Mouse (Mus musculus): ENCODE data around the gene Hspa12a. TPM values are rescaled to one million over a fixed set of nuclear protein-coding genes. Genes with fewer than 3 reads are reported as not detected.

Gene Hspa12a
- total RNA-seq, 2 experiments from 2014 or later = not detected

DNA sequence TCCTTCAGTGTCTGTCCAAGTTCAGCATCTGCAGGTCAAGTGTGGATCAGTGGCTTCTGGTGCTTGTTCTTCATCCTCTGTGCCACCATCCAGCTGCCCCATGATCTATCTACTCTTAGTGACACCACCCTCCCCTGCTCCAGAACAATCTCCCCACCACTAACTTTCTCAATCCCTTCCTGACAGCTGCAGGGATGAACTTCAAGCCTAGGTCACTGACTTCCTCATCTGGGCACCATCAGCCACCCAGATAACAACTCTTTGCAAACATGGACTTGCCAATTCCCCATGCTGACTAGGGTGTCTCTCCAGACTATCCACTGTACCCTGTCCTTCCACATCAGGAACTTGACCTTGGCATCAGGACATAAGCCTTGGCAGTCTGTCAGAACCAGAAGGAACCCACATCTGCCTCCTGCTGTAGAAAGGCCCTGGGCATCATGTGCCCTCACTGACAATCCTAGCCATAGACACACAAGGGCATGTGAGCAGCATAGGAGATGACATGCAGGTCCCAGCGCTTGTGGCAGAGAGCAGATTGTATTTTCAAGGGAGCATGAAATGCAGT lies 79.4 kb downstream of the Hspa12a start:
- ATAC-seq (replicated peaks; ENCODE audit: low FRiP score, poor library complexity, severe bottlenecking) = no peak

GRCm38 (mm10) chr19:58861174-58861760 lies 82.2 kb downstream of the Hspa12a start:
- ATAC-seq (replicated peaks; ENCODE audit: low FRiP score, poor library complexity, severe bottlenecking) = no peak

DNA sequence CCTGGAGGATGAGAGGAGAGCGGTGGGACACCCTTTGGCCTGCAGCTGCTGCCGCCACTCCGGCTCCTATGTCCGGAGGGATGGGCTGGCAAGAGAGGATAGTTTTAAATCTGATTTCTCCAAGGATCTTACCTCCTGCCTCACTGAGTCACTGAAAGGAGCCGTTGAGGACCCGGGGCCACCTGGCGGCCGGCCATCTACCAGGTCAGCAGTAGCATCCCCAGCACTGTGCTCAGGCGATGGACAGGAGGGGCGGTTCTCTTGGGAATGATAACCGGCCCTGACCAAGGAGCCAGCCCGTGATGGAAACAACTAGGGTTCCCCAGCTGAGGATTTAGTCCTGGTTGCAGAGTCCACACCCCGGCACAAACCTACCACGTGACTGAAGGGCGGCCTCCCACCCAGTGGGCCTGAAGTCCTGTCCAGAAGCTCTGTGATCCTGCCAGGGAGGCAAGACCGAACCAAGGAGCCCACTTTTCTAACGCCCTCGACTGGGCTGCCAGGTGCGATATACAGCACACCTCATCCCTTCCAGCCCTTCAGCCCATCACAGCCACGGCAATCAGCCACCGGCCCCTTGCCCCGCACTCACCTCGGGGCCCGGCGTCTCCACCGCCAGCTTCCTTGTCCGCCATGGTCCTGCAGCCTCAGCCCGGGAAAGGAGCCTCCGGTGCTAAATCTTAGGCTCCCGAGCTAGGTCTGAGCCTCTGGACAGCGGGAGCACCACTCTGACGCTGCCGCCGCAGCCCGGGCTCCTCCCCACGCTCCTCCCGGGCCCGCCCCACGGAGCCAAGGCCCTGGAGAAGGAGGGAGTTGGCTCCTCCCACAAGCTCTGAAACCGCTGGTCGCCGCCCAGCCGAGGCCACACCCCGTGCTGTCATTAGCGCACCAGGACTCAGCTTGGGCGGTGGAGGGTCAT lies 82.9 kb downstream of the Hspa12a start:
- no peak for ATAC-seq (replicated peaks; ENCODE audit: low FRiP score, poor library complexity, severe bottlenecking)

- no peak for ATAC-seq (replicated peaks; ENCODE audit: low FRiP score, poor library complexity, severe bottlenecking)
Measured at GRCm38 (mm10) chr19:58859831-58860254, 83.6 kb downstream of the Hspa12a start.

DNA sequence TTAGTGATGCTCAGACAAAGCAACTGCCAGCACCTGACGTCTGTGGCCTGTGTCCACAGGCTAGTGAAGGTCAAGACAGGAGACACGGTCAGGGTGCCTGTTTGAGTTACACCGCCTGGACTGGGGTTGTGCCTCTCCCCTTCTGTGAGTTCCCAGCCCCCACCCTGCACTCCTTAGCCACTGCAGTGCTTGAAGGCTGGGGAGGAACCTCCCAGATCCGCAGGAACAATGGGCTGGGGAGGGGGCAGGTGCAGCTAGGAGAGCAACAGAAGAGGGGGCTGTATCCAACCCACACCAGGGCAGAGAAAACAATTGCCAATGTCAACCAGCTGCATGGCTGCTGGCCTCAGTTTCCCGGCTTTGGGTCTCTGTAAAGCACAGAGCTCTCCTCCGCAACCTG lies 84.1 kb downstream of the Hspa12a start:
- ATAC-seq (replicated peaks; ENCODE audit: low FRiP score, poor library complexity, severe bottlenecking) = no peak

DNA sequence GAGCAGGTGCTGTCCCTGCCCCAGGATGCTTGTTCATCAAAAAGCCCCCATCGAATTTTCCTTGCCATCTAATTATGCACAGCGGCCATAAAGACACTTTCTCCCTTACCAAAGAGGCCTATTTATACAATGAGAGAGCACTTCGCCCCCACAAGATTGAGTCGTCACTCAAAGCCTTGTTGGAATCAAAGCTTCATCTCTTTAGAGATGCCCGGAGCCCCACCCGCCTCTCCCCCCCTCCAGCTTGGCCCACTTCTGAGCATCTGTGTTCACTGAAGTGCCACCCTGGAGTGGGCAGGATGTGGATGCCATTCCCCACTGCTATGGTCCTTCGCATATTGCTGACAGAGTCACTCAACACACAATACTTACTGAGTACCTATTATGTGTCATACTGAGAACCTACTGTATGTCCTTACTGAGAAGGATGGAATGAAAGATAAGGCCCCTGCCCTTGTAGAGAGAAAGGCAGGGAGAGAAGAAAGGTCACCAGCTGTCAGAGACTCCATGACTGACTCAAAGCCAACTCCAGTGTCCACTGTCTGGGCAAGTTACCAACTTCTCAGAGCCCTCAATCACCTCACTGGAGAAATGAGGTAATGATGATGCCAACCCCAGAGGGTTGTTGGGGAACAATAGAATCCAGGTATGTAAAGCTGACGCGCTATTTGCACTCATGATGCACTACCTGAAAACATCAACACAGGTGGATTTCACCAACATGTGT lies 87.2 kb downstream of the Hspa12a start:
- ATAC-seq (replicated peaks; ENCODE audit: low FRiP score, poor library complexity, severe bottlenecking) = no peak

GRCm38 (mm10) chr19:58854899-58855298 lies 88.6 kb downstream of the Hspa12a start:
- no peak for ATAC-seq (replicated peaks; ENCODE audit: low FRiP score, poor library complexity, severe bottlenecking)

- no peak for ATAC-seq (replicated peaks; ENCODE audit: low FRiP score, poor library complexity, severe bottlenecking)
Measured at GRCm38 (mm10) chr19:58853036-58853735, 90.3 kb downstream of the Hspa12a start.

GRCm38 (mm10) chr19:58850719-58851466 lies 92.6 kb downstream of the Hspa12a start:
- ATAC-seq (replicated peaks; ENCODE audit: low FRiP score, poor library complexity, severe bottlenecking) = no peak

GRCm38 (mm10) chr19:58849333-58850131 lies 93.9 kb downstream of the Hspa12a start:
- ATAC-seq (replicated peaks; ENCODE audit: low FRiP score, poor library complexity, severe bottlenecking) = no peak

DNA sequence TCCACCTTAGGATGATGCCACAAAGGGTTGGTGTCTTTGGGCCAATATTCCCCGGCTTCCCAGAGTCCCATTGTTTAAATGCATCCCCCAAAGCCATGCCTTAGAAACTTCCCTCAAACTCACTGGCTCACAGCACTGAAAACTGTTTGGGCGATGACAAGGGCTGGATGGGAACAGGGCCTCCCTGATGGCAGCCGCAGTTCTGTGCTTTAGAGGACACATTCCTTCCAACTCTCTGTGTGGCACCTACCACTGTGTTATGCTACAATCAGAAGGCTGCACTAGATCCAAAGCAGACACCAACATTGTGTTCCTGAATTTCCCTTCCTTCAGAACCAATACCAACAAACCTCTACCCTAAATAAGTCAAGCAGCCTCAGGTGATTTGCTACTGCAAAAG lies 99.8 kb downstream of the Hspa12a start:
- ATAC-seq (replicated peaks; ENCODE audit: low FRiP score, poor library complexity, severe bottlenecking) = no peak

DNA sequence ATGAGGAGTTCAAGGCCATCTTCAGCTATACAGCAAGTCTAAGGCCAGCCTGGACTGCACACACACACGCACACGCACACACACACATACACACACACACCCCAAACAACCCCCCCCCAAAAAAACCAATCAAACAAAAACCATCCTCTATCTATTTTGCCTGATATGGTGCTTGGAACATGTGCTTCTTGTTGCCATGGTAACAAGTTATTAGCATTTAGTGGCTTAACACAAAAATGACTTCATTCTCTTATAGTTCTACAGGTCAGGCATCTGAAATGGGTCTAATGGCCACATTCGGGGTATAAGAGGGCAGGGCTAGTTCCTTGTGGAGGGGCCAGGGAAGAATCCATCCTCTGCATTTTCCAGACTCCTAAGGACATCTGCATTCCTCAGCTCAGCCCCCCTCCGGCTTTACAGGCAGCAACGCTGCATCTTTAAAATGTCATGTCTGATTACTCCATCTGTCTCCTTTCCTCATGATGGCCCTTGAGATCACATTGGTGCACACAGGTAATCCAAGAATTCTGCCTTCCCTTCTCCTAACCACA lies 102.7 kb downstream of the Hspa12a start:
- ATAC-seq (replicated peaks; ENCODE audit: low FRiP score, poor library complexity, severe bottlenecking) = no peak

GRCm38 (mm10) chr19:58839806-58840205 lies 103.6 kb downstream of the Hspa12a start:
- ATAC-seq (replicated peaks; ENCODE audit: low FRiP score, poor library complexity, severe bottlenecking) = no peak

DNA sequence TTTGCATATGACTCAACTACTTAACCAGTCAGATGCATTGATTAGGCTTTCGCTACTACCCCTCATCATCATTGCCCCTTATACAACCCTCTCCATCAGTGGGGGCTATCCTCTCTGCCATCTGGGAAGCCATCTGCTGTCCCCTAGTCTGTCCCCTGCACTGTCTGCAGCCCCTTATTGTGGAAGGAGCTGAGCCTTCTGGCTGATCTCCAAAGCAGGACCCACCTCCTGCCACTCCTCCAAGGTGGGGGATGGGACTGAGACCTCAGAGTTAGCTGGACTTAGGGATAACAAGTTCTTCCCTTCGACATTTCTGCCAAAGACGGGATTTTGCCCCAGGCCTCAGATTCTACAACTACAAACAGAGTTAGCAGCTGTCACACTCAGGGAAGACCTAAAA lies 104.1 kb downstream of the Hspa12a start:
- no peak for ATAC-seq (replicated peaks; ENCODE audit: low FRiP score, poor library complexity, severe bottlenecking)

- no peak for ATAC-seq (replicated peaks; ENCODE audit: low FRiP score, poor library complexity, severe bottlenecking)
Measured at GRCm38 (mm10) chr19:58838706-58839105, 104.7 kb downstream of the Hspa12a start.

DNA sequence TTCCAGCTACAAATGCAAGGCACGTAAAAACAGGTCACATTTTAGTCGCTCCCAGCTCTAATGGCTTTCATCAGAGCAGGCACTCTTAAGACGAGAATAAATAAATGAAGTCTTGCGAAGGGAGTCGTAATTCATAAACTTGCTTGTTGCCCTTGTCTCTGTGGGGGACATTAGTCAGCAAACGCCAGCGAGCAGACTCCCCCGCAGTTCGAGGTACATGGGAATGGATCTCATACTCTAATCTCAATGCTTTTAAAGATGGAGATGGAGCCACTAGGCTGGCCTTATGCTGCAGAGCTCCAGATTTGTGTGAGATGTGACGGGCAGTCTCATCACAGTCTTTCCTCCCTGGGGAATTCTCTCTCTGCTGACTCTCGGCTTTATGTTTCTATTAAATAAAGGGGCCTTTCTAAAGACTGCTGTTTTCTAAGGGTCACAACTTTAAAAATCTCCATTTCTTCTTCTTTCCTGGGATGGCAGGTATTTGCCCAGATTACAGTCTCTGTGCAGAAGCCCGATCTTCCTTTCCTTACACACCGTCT lies 109.7 kb downstream of the Hspa12a start:
- no peak for ATAC-seq (replicated peaks; ENCODE audit: low FRiP score, poor library complexity, severe bottlenecking)

- ATAC-seq (replicated peaks; ENCODE audit: low FRiP score, poor library complexity, severe bottlenecking) = no peak
Measured at GRCm38 (mm10) chr19:58832988-58833387, 110.5 kb downstream of the Hspa12a start.
